Mouse (Mus musculus): Measurements from ENCODE around the gene Olfr654. TPM values are rescaled to one million over a fixed set of nuclear protein-coding genes. Genes with fewer than 3 reads are reported as not detected.
A peak's percentile ranks its signal among the peaks of the same experiment; 100 is the strongest.

The Olfr654 gene
- polyA plus RNA-seq, 1 experiment from 2014 or later: not detected

DNA sequence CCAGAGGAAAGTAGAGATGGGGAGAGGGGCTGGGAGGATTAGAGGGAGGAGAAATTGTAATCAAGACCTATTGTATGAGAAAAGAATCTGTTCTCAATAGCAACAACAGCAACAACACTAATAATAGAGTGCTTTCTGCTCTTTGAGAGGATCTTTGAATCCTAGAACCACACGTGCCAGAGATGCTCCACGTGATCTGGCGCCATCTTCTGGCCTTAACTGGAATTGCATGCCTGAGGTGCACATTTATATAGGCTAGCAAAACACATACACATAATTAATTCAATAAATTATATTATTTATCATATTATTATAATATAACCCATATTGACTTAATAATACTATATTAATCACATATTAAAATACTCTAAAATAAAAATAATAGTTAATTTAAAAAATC is 16.3 kb downstream of the Olfr654 start:
- WGBS: 3% methylated on average over 3 of the region's 3 CpGs
- no peak overlapping the region for H3K27ac ChIP-seq (ENCODE audit: low read depth, low read length)
- no peak overlapping the region for H3K9ac ChIP-seq (ENCODE audit: low read depth, low read length)
- H3K4me3 ChIP-seq (ENCODE audit: low read depth, low read length): no peak overlapping the region
- no peaks in the 10 kb centered on the region for H3K4me1 ChIP-seq (replicated peaks; ENCODE audit: control insufficient read depth, insufficient read depth, low read length)
- no peaks in the 10 kb centered on the region for H3K36me3 ChIP-seq (ENCODE audit: control insufficient read depth, insufficient read depth, low read length)
- no peak overlapping the region for H3K4me2 ChIP-seq
- no peaks in the 10 kb centered on the region for H3K9me3 ChIP-seq (ENCODE audit: control insufficient read depth, low read length)
- H3K27me3 ChIP-seq (replicated peaks; ENCODE audit: control insufficient read depth, insufficient read depth, low read length): no peaks in the 10 kb centered on the region
- DNase-seq (ENCODE audit: low spot score) (no peak), ATAC-seq (replicated peaks; ENCODE audit: low FRiP score) (peak; percentile 56)

- no peak overlapping the region for H3K9ac ChIP-seq (ENCODE audit: low read depth, low read length)
- no peaks in the 10 kb centered on the region for H3K36me3 ChIP-seq (ENCODE audit: control insufficient read depth, insufficient read depth, low read length)
- no peak for DNase-seq (ENCODE audit: low spot score)
- no peak overlapping the region for H3K4me2 ChIP-seq
- no peak overlapping the region for H3K4me3 ChIP-seq (ENCODE audit: low read depth, low read length)
- ATAC-seq (replicated peaks; ENCODE audit: low FRiP score): no peak
- no peaks in the 10 kb centered on the region for H3K27me3 ChIP-seq (replicated peaks; ENCODE audit: control insufficient read depth, insufficient read depth, low read length)
- H3K27ac ChIP-seq (ENCODE audit: low read depth, low read length): no peak overlapping the region
- no peaks in the 10 kb centered on the region for H3K4me1 ChIP-seq (replicated peaks; ENCODE audit: control insufficient read depth, insufficient read depth, low read length)
- no peaks in the 10 kb centered on the region for H3K9me3 ChIP-seq (ENCODE audit: control insufficient read depth, low read length)
These were observed 17.9 kb downstream of the Olfr654 start for GRCm38 (mm10) chr7:104604727-104605126.

DNA sequence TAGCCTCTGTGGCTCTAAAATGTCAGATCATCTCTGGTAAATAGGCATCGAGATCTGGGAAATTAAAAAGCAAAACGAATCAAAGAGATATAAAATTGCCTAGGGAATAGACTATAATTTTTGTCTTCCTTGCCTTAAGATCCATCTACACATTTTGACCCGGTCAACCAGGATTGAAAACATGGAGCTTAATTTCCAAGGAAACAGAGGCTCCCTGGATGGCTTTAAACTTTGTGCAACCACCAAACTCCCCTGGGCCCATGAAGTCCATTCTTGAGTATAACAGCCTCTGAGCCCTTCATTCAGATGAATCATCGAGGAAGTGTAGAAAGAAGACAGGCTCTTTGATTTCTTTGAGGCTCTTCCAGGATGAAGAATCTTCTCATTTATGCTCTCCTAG is 26.8 kb downstream of the Olfr654 start, which contains the start of gene Olfr656:
Olfr656 (plus strand) TSS at position 301 of the 400 bp plus-strand sequence.
- no peak for ATAC-seq (replicated peaks; ENCODE audit: low FRiP score)
- 70% methylated on average over 4 of the region's 4 CpGs for WGBS
- no peaks in the 10 kb centered on the region for H3K4me1 ChIP-seq (replicated peaks; ENCODE audit: control insufficient read depth, insufficient read depth, low read length)

GRCm38 (mm10) chr7:104624494-104624893 is 37.7 kb downstream of the Olfr654 start, which contains the start of gene Olfr657:
Olfr657 (plus strand) TSS chr7:104624794.
- DNase-seq (ENCODE audit: low spot score): no peak

More for the DNA sequence above, 26.8 kb downstream of the Olfr654 start, which contains the start of gene Olfr656:
- Histone ChIP-seq H3K27ac (ENCODE audit: low read depth, low read length) (no peak within 1 kb of the TSS), H3K36me3 (ENCODE audit: control insufficient read depth, insufficient read depth, low read length) (no peaks in the 10 kb centered on the region), H3K9me3 (ENCODE audit: control insufficient read depth, low read length) (no peaks in the 10 kb centered on the region), H3K27me3 (replicated peaks; ENCODE audit: control insufficient read depth, insufficient read depth, low read length) (no peaks in the 10 kb centered on the region), H3K4me2 (no peak within 1 kb of the TSS), H3K9ac (ENCODE audit: low read depth, low read length) (no peak within 1 kb of the TSS), H3K4me3 (ENCODE audit: low read depth, low read length) (no peak within 1 kb of the TSS)
- no peak for DNase-seq (ENCODE audit: low spot score)

More at GRCm38 (mm10) chr7:104624494-104624893, 37.7 kb downstream of the Olfr654 start, which contains the start of gene Olfr657:
- Histone ChIP-seq H3K9me3 (ENCODE audit: control insufficient read depth, low read length) (no peaks in the 10 kb centered on the region), H3K4me2 (no peak within 1 kb of the TSS), H3K27me3 (replicated peaks; ENCODE audit: control insufficient read depth, insufficient read depth, low read length) (no peaks in the 10 kb centered on the region), H3K36me3 (ENCODE audit: control insufficient read depth, insufficient read depth, low read length) (no peaks in the 10 kb centered on the region), H3K4me3 (ENCODE audit: low read depth, low read length) (no peak within 1 kb of the TSS), H3K4me1 (replicated peaks; ENCODE audit: control insufficient read depth, insufficient read depth, low read length) (no peaks in the 10 kb centered on the region), H3K27ac (ENCODE audit: low read depth, low read length) (no peak within 1 kb of the TSS), H3K9ac (ENCODE audit: low read depth, low read length) (no peak within 1 kb of the TSS)
- no peak for ATAC-seq (replicated peaks; ENCODE audit: low FRiP score)

Other genes starting within 250 kb of the Olfr654 start
- 1.2 TPM in 2 replicates for gene Trim12c, start 233.7 kb upstream of the Olfr654 start, polyA plus RNA-seq (2014; fragmentation: Nextera tagmentation; extraction: Ambion mirVana)
- 0.06 and 0.08 TPM in 2 replicates for gene Trim30b, start 217.1 kb upstream of the Olfr654 start, polyA plus RNA-seq (2014; fragmentation: Nextera tagmentation; extraction: Ambion mirVana)
- gene Trim30c, start 186.2 kb upstream of the Olfr654 start, polyA plus RNA-seq (2014; fragmentation: Nextera tagmentation; extraction: Ambion mirVana): 0.27 and 0.32 TPM in 2 replicates
- 1.6 and 2.3 TPM in 2 replicates for gene Trim30a, start 121.8 kb upstream of the Olfr654 start, polyA plus RNA-seq (2014; fragmentation: Nextera tagmentation; extraction: Ambion mirVana)
- 0.70 TPM in 2 replicates for gene Trim30d, start 79.2 kb upstream of the Olfr654 start, polyA plus RNA-seq (2014; fragmentation: Nextera tagmentation; extraction: Ambion mirVana)
- gene Olfr651, start 36.9 kb upstream of the Olfr654 start, polyA plus RNA-seq (2014; fragmentation: Nextera tagmentation; extraction: Ambion mirVana): not detected in 2 replicates
- gene Olfr652, start 26.1 kb upstream of the Olfr654 start, polyA plus RNA-seq (2014; fragmentation: Nextera tagmentation; extraction: Ambion mirVana): not detected in 2 replicates
- not detected in 2 replicates for gene Olfr653, start 9.7 kb upstream of the Olfr654 start, polyA plus RNA-seq (2014; fragmentation: Nextera tagmentation; extraction: Ambion mirVana)
- gene Olfr655, start 14.8 kb downstream of the Olfr654 start, polyA plus RNA-seq (2014; fragmentation: Nextera tagmentation; extraction: Ambion mirVana): not detected in 2 replicates
- gene Olfr656, start 26.9 kb downstream of the Olfr654 start, polyA plus RNA-seq (2014; fragmentation: Nextera tagmentation; extraction: Ambion mirVana): not detected in 2 replicates
- not detected in 2 replicates for gene Olfr657, start 37.8 kb downstream of the Olfr654 start, polyA plus RNA-seq (2014; fragmentation: Nextera tagmentation; extraction: Ambion mirVana)
- not detected in 2 replicates for gene Olfr658, start 60.3 kb downstream of the Olfr654 start, polyA plus RNA-seq (2014; fragmentation: Nextera tagmentation; extraction: Ambion mirVana)
- gene Olfr659, start 79.7 kb downstream of the Olfr654 start, polyA plus RNA-seq (2014; fragmentation: Nextera tagmentation; extraction: Ambion mirVana): not detected in 2 replicates
- gene Olfr661, start 99.5 kb downstream of the Olfr654 start, polyA plus RNA-seq (2014; fragmentation: Nextera tagmentation; extraction: Ambion mirVana): not detected in 2 replicates
- not detected in 2 replicates for gene Usp17le, start 190.4 kb downstream of the Olfr654 start, polyA plus RNA-seq (2014; fragmentation: Nextera tagmentation; extraction: Ambion mirVana)